Mouse (Mus musculus) neural tube, embryonic 10.5 days (tissue): ENCODE results near the gene Slc1a4.
A peak's percentile ranks its signal among the peaks of the same experiment; 100 is the strongest.

Experiments used
- DNase-seq: peaks from one replicate; pipeline ENCODE4 v3.0.0-alpha.2; 2017; ENCODE audit warnings: low spot score; ENCODE audit errors: extremely low spot score

Gene Slc1a4

GRCm38 (mm10) chr11:20253088-20253487, 79.4 kb downstream of the Slc1a4 start:
- DNase-seq, result peak; percentile 6
